Mouse (Mus musculus): ENCODE results near the gene Sass6.
A peak's percentile ranks its signal among the peaks of the same experiment; 100 is the strongest.
"Not testable (repeated sequence)": the region's sequence is repeated elsewhere in the genome, so short reads cannot be mapped to it uniquely, and the experiment has no call there.

The Sass6 gene

GRCm38 (mm10) chr3:116661870-116662414, 67.2 kb downstream of the Sass6 start:
- DNase-seq (ENCODE audit: extremely low spot score, low read depth, low spot score): no peak

GRCm38 (mm10) chr3:116662463-116662863, 67.7 kb downstream of the Sass6 start, which contains the start of gene Mfsd14a:
Gene Mfsd14a (minus strand): TSS chr3:116662677.
- peak; percentile 66 for DNase-seq (ENCODE audit: extremely low spot score, low read depth, low spot score)

GRCm38 (mm10) chr3:116664281-116664680, 69.5 kb downstream of the Sass6 start:
- DNase-seq (ENCODE audit: extremely low spot score, low read depth, low spot score): not testable (repeated sequence)

Measured in hindlimb bud, embryonic 11.5 days (tissue).